Mouse (Mus musculus) kidney, embryonic 14.5 days (tissue): ENCODE data around the gene Hoxb4. TPM values are rescaled to one million over a fixed set of nuclear protein-coding genes. Genes with fewer than 3 reads are reported as not detected.

Source experiments
- ATAC-seq: fragments of 200-750 bp; cut with Nextera tagmentation; 2 replicates; pipeline ENCODE4 v1.8.0; 2017; ENCODE audit warnings: moderate number of reproducible peaks, mild to moderate bottlenecking, moderate TSS enrichment, moderate library complexity; ENCODE audit not compliant: low FRiP score, low TSS enrichment
- H3K27ac ChIP-seq: fragments of 300-500 bp; sonication (generic); 2 replicates; pipeline ENCODE4 v1.5.1; 2014; ENCODE audit warnings: low read depth, mild to moderate bottlenecking, low read length, moderate library complexity, mixed read lengths
- H3K27me3 ChIP-seq: fragments of 300-500 bp; sonication (generic); 2 replicates; pipeline ENCODE4 v1.6.1; 2014; ENCODE audit warnings: mild to moderate bottlenecking, low read length; ENCODE audit not compliant: control insufficient read depth, insufficient read depth
- H3K36me3 ChIP-seq: fragments of 300-500 bp; sonication (generic); 2 replicates; pipeline ENCODE4 v1.6.1; 2014; ENCODE audit warnings: low read length, mixed read lengths; ENCODE audit not compliant: control insufficient read depth, insufficient read depth
- H3K4me1 ChIP-seq: fragments of 300-500 bp; sonication (generic); 2 replicates; pipeline ENCODE4 v1.6.1; 2014; ENCODE audit warnings: low read length, mixed read lengths; ENCODE audit not compliant: control insufficient read depth, insufficient read depth
- H3K4me2 ChIP-seq: fragments of 300-500 bp; sonication (generic); replicated peaks from 2 replicates; pipeline ENCODE4 v1.6.1; 2014; ENCODE audit warnings: low read depth, mild to moderate bottlenecking, low read length
- H3K4me3 ChIP-seq: fragments of 300-500 bp; sonication (generic); 2 replicates; pipeline ENCODE4 v1.5.1; 2014; ENCODE audit warnings: mild to moderate bottlenecking, low read length
- H3K9ac ChIP-seq: fragments of 300-500 bp; sonication (generic); 2 replicates; pipeline ENCODE4 v1.6.1; 2014; ENCODE audit warnings: low read depth, mild to moderate bottlenecking, low read length, moderate library complexity
- H3K9me3 ChIP-seq: fragments of 300-500 bp; sonication (generic); 2 replicates; pipeline ENCODE4 v1.6.1; 2016; ENCODE audit warnings: low read length; ENCODE audit not compliant: control insufficient read depth
- WGBS: fragments of 180-500 bp; shearing (Covaris S2); extraction: QIAGEN DNeasy Blood & Tissue Kit; methylation state at CpG from one replicate; pipeline ENCODE4 v1.1.7; 2014; 5-methylcytosine and 5-hydroxymethylcytosine counted together
- polyA plus RNA-seq: library from polyadenylated mRNA; unstranded; fragments of >200 nt; fragmentation: Nextera tagmentation; extraction: Ambion mirVana; gene quantifications from 2 replicates; pipeline ENCODE4 v1.2.1, GENCODE M21; 2014

The Hoxb4 gene
- polyA plus RNA-seq, 1 experiment from 2014 or later, result 4.2 TPM

GRCm38 (mm10) chr11:96341701-96342575 is 23.9 kb downstream of the Hoxb4 start:
- H3K9ac ChIP-seq, result peak overlapping the region; percentile 77
- 2% methylated on average over 40 of the region's 40 CpGs for WGBS
- peaks cover 87% of the 10 kb centered on the region for H3K4me1 ChIP-seq
- ATAC-seq, result no peak
- peak overlapping the region; percentile 73 for H3K4me2 ChIP-seq
- peaks cover 43% of the 10 kb centered on the region for H3K36me3 ChIP-seq
- no peaks in the 10 kb centered on the region for H3K27me3 ChIP-seq
- no peaks in the 10 kb centered on the region for H3K9me3 ChIP-seq
- H3K4me3 ChIP-seq, result peak overlapping the region; percentile 37
- H3K27ac ChIP-seq, result peak overlapping the region; percentile 100

DNA sequence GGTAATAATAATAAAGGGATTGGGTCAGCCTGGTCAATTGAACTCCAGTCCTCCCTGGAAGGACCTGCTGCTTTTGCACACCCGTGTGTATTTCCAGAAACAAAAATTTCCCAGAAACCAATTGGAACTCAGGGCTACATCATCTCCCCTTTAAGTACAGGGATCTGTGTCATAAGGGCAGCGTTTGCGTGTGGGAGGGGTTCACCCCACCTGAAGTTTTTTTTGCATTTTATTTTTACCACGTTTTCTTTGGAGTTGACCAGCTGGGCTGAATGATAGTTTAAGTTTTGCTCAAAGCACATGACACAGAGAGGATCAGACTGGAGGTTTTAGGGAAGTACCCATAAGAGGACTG is 24.5 kb downstream of the Hoxb4 start:
- peak overlapping the region; percentile 100 for H3K27ac ChIP-seq
- no peaks in the 10 kb centered on the region for H3K27me3 ChIP-seq
- H3K36me3 ChIP-seq, result peaks cover 43% of the 10 kb centered on the region
- WGBS, result 10% methylated on average over 4 of the region's 4 CpGs
- H3K4me2 ChIP-seq, result peak overlapping the region; percentile 73
- peak overlapping the region; percentile 37 for H3K4me3 ChIP-seq
- H3K9ac ChIP-seq, result peak overlapping the region; percentile 77; the same call in 1 of the 2 replicates
- H3K9me3 ChIP-seq, result no peaks in the 10 kb centered on the region
- H3K4me1 ChIP-seq, result peaks cover 85% of the 10 kb centered on the region
- ATAC-seq, result no peak

DNA sequence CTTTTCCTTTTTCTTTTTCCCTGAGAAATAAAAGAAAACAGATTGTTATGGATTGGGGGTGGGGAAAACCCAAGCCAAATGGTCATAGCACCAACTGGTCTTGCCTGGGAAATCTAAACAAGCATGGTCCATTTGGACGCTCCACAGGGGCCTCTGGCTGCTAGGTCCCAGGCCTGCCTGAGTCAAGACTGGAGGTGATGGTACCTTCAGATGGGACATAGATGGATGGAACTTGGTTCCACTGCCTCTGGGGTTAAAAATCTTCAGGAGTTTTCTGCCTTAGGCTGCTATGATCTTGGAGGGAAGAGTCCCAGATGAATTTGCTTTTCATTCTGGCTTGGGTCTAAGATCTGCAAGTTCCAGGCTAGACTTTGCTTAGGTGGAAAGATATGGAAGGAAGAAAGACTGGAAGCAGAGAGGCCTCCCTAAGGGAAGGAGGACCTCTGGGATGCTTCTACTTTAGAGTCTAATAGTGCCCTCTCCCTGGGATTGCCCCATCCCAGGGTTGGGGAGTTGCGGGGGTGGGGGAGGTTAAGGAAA is 25.2 kb downstream of the Hoxb4 start:
- H3K9ac ChIP-seq, result peak overlapping the region; percentile 77; the same call in 1 of the 2 replicates

DNA sequence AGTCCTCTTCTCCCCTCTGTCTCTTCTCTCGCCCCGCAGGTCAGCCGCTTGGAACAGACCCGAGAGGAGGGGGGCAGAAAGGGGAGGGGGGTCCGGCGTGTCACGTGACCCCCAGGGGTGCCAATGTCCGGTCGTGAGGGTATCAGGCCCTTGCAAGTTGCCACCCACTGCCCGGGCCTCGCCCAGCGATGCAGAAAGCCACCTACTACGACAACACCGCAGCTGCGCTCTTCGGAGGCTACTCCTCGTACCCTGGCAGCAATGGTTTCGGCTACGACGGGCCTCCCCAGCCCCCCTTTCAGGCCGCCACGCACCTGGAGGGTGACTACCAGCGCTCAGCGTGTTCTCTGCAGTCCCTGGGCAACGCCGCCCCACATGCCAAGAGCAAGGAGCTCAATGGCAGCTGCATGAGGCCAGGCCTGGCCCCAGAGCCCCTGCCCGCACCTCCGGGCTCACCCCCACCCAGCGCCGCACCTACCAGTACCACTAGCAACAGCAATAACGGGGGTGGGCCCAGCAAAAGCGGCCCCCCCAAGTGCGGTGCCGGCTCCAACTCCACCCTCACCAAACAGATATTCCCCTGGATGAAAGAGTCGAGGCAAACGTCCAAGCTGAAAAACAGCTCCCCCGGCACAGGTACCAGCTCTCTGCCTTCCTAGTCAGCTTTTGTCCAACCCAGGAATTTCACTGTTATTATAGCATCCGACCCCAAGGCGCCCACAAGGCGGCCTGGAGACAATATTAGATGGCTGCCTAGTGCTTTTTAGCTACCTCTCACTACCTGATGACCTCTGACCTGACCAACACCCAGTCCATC is 26.2 kb downstream of the Hoxb4 start:
- Histone ChIP-seq H3K27me3 (no peaks in the 10 kb centered on the region), H3K27ac (peak overlapping the region; percentile 100)

More for the DNA sequence above, 25.2 kb downstream of the Hoxb4 start:
- Histone ChIP-seq H3K27me3 (no peaks in the 10 kb centered on the region), H3K4me1 (peaks cover 84% of the 10 kb centered on the region), H3K4me3 (peak overlapping the region; percentile 6; the same call in 1 of the 2 replicates), H3K4me2 (peak overlapping the region; percentile 73), H3K36me3 (peaks cover 37% of the 10 kb centered on the region), H3K27ac (peak overlapping the region; percentile 100), H3K9me3 (no peaks in the 10 kb centered on the region)
- WGBS, result 23% methylated on average over 2 of the region's 2 CpGs
- no peak for ATAC-seq

DNA sequence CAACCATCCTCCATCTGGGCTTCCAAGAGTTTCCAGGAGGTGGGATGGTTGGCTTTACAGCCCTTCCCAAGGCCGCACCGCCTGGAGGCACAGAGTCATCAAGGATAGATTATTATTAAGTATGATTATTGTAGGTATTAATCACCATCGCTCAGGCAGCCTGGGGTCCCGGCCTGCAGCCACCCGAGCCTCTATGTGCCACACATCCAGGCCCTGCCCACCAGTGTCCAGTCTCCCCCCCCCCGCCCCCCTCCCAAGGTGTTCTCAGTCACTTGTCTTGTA is 26.8 kb downstream of the Hoxb4 start:
- Histone ChIP-seq H3K27me3 (no peaks in the 10 kb centered on the region), H3K4me3 (peak overlapping the region; percentile 26; the same call in 1 of the 2 replicates), H3K27ac (peak overlapping the region; percentile 100), H3K4me1 (peaks cover 84% of the 10 kb centered on the region), H3K4me2 (peak overlapping the region; percentile 73), H3K36me3 (peaks cover 37% of the 10 kb centered on the region), H3K9ac (peak overlapping the region; percentile 77), H3K9me3 (no peaks in the 10 kb centered on the region)
- 19% methylated on average over 6 of the region's 6 CpGs for WGBS
- no peak for ATAC-seq

More for the DNA sequence above, 26.2 kb downstream of the Hoxb4 start:
- H3K9me3 ChIP-seq, result no peaks in the 10 kb centered on the region
- peak overlapping the region; percentile 73 for H3K4me2 ChIP-seq
- peak; percentile 17; the same call in 1 of the 2 replicates for ATAC-seq
- 13% methylated on average over 40 of the region's 40 CpGs for WGBS
- H3K9ac ChIP-seq, result peak overlapping the region; percentile 77
- peak overlapping the region; percentile 26; the same call in 1 of the 2 replicates for H3K4me3 ChIP-seq
- peaks cover 84% of the 10 kb centered on the region for H3K4me1 ChIP-seq
- peaks cover 37% of the 10 kb centered on the region for H3K36me3 ChIP-seq

DNA sequence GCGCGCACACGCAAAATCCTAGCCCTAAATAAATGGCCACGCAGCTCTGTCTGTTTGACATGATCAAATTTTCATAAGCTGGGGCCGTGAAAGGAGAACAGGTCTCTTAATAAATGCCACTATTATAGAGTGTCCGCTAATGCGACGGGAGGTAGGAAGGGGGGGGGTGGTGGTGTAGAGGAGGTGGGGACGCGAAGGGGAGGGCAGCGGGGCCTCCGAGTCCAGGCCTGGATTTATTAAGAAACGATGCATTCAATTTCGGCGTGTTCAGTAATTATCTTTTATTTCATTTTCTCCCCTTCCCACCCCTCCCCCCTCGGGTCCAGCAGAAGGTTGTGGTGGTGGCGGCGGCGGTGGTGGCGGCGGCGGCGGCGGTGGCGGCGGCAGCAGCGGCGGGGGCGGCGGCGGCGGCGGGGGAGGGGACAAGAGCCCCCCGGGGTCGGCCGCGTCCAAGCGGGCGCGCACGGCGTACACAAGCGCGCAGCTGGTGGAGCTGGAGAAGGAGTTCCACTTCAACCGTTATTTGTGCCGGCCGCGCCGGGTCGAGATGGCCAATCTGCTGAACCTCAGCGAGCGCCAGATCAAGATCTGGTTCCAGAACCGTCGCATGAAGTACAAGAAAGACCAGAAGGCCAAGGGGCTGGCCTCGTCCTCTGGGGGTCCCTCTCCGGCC is 27.3 kb downstream of the Hoxb4 start:
- Histone ChIP-seq H3K36me3 (peaks cover 37% of the 10 kb centered on the region), H3K4me2 (peak overlapping the region; percentile 73), H3K9ac (peak overlapping the region; percentile 77), H3K27me3 (no peaks in the 10 kb centered on the region), H3K4me3 (peak overlapping the region; percentile 26), H3K4me1 (peaks cover 83% of the 10 kb centered on the region), H3K9me3 (no peaks in the 10 kb centered on the region), H3K27ac (peak overlapping the region; percentile 100)
- no peak for ATAC-seq
- 3% methylated on average over 38 of the region's 56 CpGs for WGBS

GRCm38 (mm10) chr11:96345893-96346806 is 28.1 kb downstream of the Hoxb4 start:
- Histone ChIP-seq H3K9me3 (no peaks in the 10 kb centered on the region), H3K9ac (peak overlapping the region; percentile 77), H3K4me2 (peak overlapping the region; percentile 73), H3K4me3 (peak overlapping the region; percentile 26), H3K36me3 (peaks cover 37% of the 10 kb centered on the region), H3K27me3 (no peaks in the 10 kb centered on the region), H3K27ac (peak overlapping the region; percentile 100), H3K4me1 (peaks cover 90% of the 10 kb centered on the region)
- ATAC-seq, result no peak
- 11% methylated on average over 45 of the region's 45 CpGs for WGBS
